Mouse (Mus musculus) brain, embryonic 14.5 days (tissue): ENCODE results near the gene Lrrc55.

ENCODE experiments used
- CTCF ChIP-seq: fragments of 200-500 bp; IDR thresholded peaks from 2 replicates; pipeline ENCODE4 v1.5.1; 2012; ENCODE audit warnings: inconsistent platforms, mild to moderate bottlenecking, moderate library complexity, borderline replicate concordance; ENCODE audit not compliant: insufficient read depth, insufficient read length; ENCODE audit errors: extremely low read depth
- POLR2A ChIP-seq: fragments of 200-500 bp; IDR thresholded peaks from 2 replicates; pipeline ENCODE4 v1.6.1; 2012; ENCODE audit warnings: mild to moderate bottlenecking, inconsistent platforms, borderline replicate concordance; ENCODE audit not compliant: poor library complexity, insufficient read depth, insufficient read length, severe bottlenecking; ENCODE audit errors: extremely low read depth

- TF ChIP-seq CTCF = peak; percentile 85; the same call in 1 of the 2 replicates
- TF ChIP-seq POLR2A = no peak
Measured at GRCm38 (mm10) chr2:85123869-85124535, 73.0 kb downstream of the Lrrc55 start.
